In genomic region chr1:135180830-135181229, GRCm38 (mm10) we compare ENCODE assay signal across 18 mouse cellular contexts. TPM values are rescaled to one million over a fixed set of nuclear protein-coding genes. Genes with fewer than 3 reads are reported as not detected.
"Had no signal": no experiment of that assay in that cellular context is flagged by ENCODE, and none has a peak within 500 bp of the region (broad histone marks: within the 10 kb centered on the region; RNA-seq: fewer than 3 reads in every experiment).

No protein-coding gene starts in this region.

- H3K9ac ChIP-seq: liver, embryonic 15.5 days; neural tube, embryonic 13.5 days had no signal

- H3K27me3 ChIP-seq: neural tube, embryonic 13.5 days had no signal

- DNase-seq: kidney, adult 11 months; kidney, adult 9 months; kidney, postnatal 14 days; lung, adult 2 months; lung, postnatal 36 days; midbrain, embryonic 14.5 days; right cerebral cortex, adult 18-20 months; right cerebral cortex, postnatal 25 days; thymus, postnatal 4 days had no signal

- H3K27ac ChIP-seq: hindbrain, postnatal 0 days; left cerebral cortex, adult 2 months; limb, embryonic 10.5 days; liver, embryonic 15.5 days; neural tube, embryonic 13.5 days had no signal

- H3K9me3 ChIP-seq: limb, embryonic 10.5 days; liver, embryonic 15.5 days; neural tube, embryonic 13.5 days had no signal

- ATAC-seq: lung, postnatal 0 days had no signal

- H3K36me3 ChIP-seq: limb, embryonic 10.5 days; liver, embryonic 15.5 days; neural tube, embryonic 13.5 days had no signal

- H3K4me2 ChIP-seq: liver, embryonic 11.5 days; liver, embryonic 15.5 days; neural tube, embryonic 13.5 days had no signal

- H3K4me3 ChIP-seq: left cerebral cortex, adult 2 months; limb, embryonic 10.5 days; liver, embryonic 15.5 days; neural tube, embryonic 13.5 days had no signal

RNA-seq across cellular contexts. Expression of gene Gpr37l1, which starts 13.3 kb away (rescaled TPM):
- total RNA-seq: megakaryocyte progenitor cell, adult 5-6 weeks; monocyte, adult 5-6 weeks had no signal
- polyA plus RNA-seq: limb, embryonic 10.5 days; liver, embryonic 11.5 days; liver, embryonic 15.5 days had no signal
